Mouse (Mus musculus): Measurements from ENCODE around the gene Nsf.

The Nsf gene

DNA sequence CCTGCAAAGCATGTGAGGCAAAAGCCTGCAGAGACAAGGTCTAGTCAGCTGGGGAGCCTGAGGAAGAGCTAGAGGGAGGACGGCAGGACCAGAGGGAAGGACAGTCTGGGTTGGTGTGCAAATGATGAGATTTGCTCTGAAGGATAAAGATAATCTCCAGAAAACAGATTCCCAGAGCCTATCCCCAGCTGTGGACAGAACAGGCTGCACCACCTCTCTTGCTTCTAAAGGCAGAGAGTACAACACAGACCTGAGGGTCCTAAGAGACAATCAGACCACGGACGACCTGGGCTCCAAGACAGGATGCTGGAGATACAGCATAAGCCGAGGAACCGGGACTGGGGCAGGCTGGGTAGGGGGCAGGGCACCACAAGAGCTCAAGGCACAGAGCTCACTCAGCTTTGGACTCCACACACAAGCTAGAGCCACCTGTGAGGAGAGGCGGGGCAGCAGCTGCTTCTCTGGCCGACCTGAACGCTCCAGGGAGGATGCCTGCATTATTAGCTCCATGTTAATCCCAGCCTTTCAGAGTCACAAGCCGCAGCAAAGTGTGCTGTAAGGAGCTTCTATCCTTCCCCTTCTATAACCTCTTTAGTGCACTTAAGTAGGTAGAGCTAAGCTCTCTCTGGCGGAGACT is 100.5 kb downstream of the Nsf start:
- in situ Hi-C loops (cut with MboI, MseI), result no loop called here

DNA sequence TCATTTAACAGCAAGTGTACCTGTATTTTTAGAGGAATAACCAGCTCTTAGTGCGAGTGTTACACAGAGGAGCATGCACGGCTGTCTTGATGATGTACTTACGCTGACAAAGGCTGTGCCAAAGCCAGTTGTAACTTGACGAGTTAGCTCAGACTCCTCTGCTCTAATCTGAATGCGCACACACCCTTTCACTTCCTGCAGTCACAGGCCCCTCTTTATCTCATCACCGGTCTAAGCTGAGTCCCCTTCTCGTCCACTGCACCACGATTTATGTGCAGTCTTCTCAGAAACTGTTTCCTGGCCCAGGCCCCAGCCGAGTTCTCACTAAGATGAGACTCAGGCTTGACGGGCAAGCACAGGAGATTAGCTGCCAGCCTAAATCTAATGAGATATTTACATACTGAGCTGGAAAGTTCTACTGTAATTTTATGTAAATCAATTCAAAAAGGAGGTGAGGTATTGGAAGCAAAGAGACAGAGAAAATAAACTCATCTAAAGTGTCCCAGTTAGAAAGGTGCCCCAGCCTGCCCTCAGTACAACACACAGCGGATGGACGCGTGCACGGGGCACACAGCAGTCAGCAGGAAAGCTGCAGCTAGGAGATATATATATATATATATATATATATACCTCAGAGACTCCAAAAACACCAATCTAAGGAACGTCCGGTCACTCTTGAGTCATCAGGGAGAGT is 101.1 kb downstream of the Nsf start:
- in situ Hi-C loops (cut with MboI, MseI), result no loop called here

DNA sequence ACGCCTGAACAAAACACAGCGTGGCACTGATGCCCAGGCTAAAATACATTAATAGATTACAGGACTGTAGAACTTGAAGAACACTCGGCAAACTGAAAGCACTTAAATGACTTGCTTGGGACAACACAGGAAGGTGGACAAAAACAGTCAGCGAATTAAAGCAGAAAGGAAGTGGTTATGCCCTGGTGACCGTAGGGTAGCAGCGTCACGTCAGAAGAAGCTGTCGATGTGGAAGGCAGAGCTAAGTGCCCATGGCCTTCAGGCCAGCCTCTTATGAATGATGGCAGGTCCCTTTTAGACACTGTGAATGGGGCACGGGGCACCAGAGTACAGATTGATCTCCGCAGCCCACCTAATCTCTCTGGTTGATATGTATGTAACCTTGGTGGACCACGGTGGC is 105.6 kb downstream of the Nsf start:
- in situ Hi-C loops (cut with MboI, MseI), result no loop called here

DNA sequence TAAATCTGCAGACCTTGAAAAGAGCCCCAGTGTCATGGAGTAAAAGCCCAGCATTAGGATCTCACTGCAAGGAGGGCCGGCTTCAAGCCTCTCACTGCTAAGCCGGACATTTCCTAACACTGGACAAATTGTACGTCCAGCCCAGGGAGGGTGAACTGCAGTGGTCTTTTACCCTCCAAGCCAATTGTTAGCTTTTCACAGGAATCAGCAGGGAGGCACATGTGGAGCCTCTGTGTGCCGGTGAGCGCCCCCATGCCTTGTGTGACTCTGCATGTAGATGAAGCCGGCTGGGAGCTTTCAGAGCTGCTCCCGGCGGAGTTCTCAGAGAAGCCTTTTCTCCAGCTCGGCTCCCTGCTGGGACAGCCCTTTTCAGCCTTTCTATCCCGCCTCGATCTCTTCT is 113.0 kb downstream of the Nsf start:
- in situ Hi-C loops (cut with MboI, MseI), result no loop called here

DNA sequence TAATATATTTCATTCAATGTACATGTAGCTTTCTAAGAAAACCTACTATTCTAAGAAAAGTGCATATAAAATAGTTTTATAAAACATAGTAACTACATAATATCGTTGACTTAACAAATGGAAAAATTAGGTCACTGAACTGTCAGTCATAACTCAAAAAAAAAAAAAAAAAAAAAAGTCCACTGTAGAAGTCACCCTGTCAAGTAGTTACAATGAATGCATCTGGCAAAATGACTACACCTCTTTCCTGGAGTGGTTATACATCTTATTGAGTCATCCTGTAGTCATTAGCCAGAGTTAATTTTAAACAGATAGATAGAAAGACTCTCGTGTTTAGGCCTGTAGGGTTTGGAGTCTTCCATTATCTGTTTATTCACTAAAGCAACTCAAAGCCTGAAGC is 114.9 kb downstream of the Nsf start:
- in situ Hi-C loops (cut with MboI, MseI), result no loop called here

DNA sequence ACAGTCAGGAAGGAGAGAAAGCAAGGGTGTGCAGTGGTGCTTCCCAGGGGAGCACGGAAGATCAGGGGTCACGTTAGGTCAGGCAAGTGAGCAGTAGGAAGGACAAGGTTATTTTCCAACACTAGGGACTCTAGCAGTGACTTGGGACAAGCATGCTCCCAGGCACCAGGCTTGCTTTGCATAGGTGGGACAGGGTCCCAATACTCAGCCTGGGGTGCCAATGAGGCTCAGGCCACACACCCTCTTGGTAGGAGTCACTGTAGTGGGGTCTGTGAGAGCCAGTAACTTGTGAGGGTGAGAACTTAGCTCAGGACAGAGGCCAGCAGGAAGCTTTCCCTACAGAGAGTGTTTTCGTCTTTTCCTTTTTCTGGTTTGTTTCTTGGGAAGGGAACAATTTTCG is 121.5 kb downstream of the Nsf start:
- in situ Hi-C loops (cut with MboI, MseI), result no loop called here

DNA sequence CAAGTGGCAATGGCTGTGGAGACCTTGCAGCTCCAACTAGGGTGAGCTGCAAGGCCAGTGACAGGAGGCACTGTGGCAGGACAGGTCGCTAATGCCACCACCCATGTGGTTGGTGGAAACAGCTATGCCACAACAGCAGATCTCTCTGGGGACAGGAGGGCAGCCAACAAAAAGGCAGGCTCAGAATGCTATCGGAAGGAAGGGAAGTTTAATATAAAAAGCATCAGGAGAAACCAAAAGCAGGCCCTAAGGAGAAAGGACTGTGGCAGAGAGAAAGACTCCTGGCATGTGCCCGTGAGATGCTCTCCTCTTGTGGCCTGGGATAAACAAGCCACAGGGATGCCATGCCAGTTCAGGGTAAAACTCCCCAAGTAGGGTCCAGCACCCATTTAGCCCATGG is 122.1 kb downstream of the Nsf start:
- in situ Hi-C loops (cut with MboI, MseI), result no loop called here

DNA sequence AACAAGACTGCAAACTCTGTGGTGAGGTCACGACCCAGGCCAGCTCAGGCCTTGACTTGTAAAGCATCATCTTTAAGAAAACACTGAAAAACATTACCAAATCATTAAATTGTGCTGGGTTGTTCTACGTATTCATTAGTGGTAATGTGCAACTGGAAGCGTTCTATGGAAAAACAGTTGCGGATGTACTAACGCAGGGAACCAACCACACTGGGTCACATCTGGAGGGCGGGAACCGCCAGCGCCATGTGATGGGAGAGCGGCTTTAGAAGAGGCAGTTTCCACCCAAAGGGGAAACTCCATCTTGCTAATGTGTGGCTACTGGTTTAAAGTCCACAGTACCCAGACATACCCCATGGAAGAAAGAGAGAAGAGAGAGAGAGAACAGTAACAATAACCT is 123.4 kb downstream of the Nsf start:
- in situ Hi-C loops (cut with MboI, MseI), result no loop called here

DNA sequence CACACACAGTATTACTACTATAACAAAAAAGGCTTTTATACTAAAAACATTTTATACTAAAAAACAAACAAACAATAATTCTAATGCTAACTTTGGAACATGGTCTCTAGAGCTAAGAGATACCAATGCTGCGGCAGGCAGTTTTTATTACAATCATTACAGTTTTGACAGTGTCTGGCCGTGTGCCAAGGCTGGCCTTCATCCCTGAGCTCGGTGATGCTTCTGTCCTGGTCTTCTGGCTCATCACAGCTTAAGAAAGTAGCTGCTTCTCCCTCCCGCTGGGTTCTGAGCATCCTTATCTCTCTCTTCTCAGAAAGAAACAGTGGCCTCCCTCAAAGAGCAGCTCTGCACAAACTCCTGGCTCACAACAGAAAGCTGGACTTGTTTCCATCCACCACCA is 123.9 kb downstream of the Nsf start:
- in situ Hi-C loops (cut with MboI, MseI), result no loop called here

DNA sequence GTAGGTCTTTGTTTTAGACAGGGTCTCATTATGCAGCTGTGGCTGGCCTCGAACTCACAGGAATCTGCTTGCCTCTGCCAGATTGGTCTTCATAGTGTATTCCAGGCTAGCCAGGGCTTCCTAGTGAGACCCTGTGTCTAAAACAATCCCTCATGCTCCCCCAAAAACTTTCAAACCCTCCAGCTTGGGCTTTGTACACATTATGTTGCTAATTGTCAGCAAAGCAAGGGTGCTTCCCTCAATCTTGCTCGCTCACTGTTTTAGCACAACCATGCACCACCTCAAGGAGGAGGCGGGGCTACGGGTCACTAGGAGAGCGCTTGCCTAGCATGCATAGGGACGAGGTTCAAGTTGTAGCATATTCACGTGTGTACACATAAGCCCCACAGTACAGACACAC is 125.0 kb downstream of the Nsf start:
- in situ Hi-C loops (cut with MboI, MseI), result no loop called here

DNA sequence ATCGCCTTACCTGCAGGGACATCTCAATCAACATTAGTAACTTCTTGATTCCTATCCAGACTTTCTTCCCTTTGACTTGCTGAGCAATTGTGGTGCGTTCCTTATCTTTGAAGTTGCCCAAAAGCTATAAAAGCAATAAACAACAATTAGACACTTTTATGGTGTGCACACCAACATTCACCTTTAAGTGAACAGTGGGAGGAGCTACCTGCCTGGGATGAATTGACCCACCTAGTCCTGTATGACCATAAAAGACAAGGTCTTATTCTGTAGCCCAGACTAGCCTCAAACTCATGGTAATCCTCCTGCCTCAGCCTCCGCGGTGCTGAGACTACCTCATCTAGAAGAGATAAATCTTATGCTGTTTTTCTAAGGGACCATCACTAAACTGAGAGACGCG is 126.7 kb downstream of the Nsf start:
- in situ Hi-C loops (cut with MboI, MseI), result no loop called here

DNA sequence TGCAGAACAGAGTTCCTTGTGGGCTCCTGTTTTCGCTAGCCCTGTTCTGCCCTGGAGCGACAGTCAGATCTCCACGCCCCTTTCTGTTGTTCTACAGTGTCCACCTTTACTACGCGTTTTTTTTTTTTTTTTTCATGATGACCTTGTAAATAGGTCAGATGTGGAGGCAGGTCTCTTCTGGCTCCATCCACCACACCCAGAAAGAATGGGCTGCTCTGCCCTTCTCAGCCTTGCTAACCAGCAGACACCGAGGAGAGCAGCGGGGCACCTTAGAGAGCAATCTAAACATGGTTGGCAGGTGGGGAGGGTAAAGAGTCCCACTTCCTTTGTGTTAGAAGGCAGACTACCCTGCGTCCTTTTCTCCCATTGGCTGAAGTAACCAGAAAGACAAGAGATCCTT is 137.1 kb downstream of the Nsf start:
- in situ Hi-C loops (cut with MboI, MseI), result loop anchor here in 1 of 2 experiments (25.0 kb wide), 1 partner anchor 1954 kb away; no protein-coding TSS in a partner anchor

DNA sequence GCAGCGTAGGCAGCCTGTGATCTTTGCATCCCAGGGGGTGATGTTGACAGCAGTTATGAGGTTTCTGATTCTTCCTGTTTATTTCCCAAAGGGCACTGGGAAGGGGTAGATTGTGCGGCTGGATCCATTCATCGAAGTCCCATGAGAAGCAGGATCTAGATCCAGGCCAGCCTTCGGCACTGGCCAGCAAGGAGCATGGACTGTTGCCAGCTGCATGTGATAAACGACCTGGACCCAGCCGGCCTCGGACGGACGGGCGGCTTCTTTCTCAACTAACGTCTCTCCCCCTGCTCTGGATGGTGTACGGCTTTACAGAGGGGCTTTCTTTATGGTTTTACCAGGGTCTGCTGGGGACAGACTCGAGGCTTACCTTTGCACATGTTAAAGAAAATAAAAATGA is 137.9 kb downstream of the Nsf start:
- in situ Hi-C loops (cut with MboI, MseI), result loop anchor here in 1 of 2 experiments (25.0 kb wide), 1 partner anchor 1954 kb away; no protein-coding TSS in a partner anchor

DNA sequence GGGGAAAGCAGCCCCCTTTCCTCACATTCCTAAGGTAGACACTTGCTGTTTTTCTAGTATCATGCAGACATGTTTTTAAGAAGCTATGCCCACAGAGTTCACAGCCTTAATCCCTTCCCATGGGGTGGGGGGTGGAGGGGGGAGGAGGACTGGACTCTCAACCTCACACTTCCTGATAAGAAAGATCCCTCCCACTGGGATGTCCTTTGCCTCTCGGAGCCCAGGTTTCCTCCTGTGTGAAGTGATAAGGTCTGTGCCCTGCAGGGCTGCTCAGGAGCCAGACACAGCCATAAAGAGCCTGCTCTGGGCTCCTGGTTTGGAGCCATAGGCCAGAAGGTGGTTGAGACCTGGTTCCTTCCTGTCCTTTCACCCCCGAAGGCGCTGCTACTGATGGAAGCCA is 139.0 kb downstream of the Nsf start:
- in situ Hi-C loops (cut with MboI, MseI), result loop anchor here in 1 of 2 experiments (25.0 kb wide), 1 partner anchor 1953 kb away; no protein-coding TSS in a partner anchor

DNA sequence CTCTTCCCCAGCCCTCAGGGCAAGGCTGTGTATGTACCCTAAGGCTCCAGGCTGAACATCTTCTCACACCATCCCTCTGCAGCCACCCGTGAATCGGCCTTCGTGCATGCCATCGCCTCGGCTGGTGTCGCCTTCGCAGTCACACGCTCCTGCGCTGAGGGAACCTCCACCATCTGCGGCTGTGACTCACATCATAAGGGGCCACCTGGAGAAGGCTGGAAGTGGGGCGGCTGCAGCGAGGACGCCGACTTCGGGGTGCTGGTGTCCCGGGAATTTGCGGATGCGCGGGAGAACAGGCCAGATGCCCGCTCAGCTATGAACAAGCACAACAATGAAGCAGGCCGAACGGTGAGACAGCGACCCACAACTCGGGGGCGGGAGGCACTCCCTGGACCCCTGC is 142.6 kb downstream of the Nsf start:
- in situ Hi-C loops (cut with MboI, MseI), result loop anchor here in 1 of 2 experiments (25.0 kb wide), 1 partner anchor 1949 kb away; no protein-coding TSS in a partner anchor

DNA sequence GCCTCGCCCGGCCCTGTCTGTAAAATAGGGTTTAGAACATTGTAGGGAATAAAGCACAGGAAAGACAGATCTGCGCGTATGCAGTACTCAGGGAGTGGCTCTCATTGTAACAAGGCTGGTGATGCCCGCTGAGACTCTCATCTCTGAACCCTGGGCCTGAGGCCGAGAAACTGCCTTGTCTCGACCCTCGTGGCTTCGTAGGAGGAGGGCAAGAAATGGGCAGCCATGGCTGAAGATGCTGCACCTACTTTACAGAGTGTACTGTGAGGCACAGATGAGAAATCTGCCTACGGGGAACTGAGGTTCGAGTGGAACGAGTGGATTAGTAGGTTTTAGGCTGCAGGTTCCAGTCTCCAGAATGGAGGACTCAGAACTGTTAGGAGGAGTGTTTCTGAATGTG is 143.2 kb downstream of the Nsf start:
- in situ Hi-C loops (cut with MboI, MseI), result loop anchor here in 1 of 2 experiments (25.0 kb wide), 1 partner anchor 1948 kb away; no protein-coding TSS in a partner anchor

DNA sequence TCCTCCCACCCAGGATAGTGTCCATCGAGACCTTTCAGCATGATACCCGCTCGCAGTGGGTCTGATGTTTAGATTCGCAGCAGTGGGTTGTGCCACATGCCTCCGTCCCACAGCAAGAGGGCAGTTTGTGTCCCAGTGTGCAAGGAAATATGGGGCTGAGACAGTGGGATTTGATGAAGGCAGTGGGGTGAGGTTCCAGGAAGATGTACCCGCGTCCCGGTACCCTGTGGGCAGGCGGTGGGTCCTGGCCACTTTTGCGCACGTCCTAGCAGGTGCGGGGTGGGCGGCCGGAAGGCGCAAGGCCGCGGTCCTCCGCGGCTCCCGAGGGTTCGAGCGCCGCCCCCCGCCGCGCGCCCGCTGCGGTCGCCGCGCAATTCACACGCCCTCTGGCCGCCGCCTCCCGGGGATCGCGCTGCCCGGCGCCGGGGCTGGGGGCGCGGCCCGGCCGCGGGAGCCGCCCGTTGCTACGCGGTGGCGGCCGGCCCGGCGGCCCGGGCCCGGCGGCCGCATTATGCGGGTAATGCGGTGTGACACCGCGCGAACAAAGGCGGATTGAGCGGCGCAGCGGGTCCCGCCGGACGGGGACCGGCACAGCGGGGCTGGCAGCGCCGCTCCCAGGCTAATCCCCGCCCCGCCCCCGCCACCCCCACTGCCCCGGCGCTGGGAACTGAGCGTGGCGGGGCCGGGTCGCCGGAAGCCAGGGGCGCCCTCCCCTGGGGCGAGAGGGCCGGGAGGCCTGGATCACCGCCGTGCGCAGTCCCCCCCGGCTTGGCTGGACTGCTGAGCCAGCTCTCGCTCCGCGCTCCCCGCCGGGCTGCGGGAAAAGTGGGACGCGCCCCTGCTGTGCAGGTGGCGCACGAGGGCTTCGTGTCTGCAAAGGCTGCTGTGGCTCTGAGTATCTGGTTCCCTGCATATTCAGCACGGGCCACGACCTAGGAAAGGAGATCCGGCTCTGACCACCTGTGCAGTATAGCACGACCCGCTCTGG is 144.0 kb downstream of the Nsf start:
- in situ Hi-C loops (cut with MboI, MseI), result loop anchor here (10.0 to 25.0 kb wide), 2 partner anchors 735 to 1948 kb away; no protein-coding TSS in a partner anchor

DNA sequence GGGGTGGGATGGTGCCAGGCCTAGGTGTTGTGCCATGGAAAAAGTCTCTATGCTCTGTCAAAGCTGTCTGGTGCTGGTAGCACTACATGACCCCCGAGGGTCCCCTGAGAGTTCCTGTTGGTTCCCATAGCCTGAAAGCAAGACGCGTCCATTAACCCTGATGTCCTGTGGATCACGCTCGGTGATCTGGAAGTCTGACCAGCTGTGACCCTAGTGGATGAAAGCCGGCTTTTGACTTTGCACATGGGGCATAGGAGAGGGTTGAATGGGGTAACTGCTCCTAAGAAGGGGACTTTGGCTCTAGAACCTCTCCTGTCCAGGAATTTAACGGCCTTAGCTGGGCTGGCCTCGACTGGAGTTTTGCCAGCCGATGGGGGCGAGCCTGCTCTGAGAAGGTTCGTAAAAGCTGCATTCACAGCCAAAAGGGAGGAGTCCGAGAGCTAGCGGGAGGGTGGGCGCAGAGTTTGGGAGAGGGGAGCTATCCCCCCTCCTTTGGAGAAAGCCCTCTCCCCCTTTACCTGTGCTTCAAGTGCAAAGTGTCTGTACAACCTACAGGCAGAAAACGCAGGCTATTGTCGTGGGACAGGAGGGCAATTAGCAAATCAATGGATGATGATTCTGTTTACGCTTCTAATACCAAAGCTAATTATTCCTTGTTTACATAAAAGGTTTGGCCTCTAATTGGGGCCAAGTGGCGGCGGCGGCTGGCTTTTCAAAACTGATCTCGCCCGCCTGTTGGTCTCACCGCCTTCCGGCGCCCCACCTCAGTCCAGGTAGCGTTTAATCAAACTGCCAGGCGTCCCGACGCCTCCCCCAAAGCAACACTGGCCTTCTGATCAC is 144.9 kb downstream of the Nsf start:
- in situ Hi-C loops (cut with MboI, MseI), result loop anchor here (10.0 to 25.0 kb wide), 2 partner anchors 734 to 1947 kb away; no protein-coding TSS in a partner anchor

DNA sequence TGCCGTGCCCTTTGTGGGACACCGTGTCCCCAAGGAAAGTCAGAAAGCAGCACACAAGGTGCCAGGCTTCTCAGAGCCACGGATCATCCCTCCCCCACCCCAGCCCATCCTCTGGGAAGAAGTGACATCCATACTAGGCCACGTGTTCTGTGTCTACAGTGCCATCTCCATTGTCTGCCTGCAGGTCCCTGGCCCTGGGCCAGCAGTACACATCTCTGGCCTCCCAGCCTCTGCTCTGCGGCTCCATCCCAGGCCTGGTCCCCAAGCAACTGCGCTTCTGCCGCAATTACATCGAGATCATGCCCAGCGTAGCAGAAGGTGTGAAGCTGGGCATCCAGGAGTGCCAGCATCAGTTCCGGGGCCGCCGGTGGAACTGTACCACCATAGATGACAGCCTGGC is 145.9 kb downstream of the Nsf start:
- in situ Hi-C loops (cut with MboI, MseI), result loop anchor here (10.0 to 25.0 kb wide), 2 partner anchors 733 to 1946 kb away; no protein-coding TSS in a partner anchor

DNA sequence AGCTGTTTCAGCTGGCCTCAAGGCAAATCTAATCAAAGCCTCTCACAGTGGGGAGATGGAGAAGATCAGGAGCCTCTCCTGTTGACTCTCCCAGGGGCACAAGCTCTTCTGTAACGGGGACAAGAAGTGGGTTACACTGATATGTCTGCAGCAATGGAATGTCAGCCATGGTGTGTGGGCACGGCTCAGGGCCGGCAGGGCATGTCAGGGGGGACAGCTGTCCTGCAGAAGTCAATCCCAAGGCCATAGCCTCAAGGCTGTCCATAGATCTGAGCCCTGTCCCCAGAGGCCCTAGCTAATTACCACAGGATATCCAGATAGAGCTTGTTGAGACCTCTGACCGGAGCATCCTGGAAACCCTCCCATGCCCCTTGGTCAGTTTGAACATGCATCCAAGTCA is 149.1 kb downstream of the Nsf start:
- in situ Hi-C loops (cut with MboI, MseI), result loop anchor here (10.0 to 25.0 kb wide), 2 partner anchors 730 to 1943 kb away; no protein-coding TSS in a partner anchor

DNA sequence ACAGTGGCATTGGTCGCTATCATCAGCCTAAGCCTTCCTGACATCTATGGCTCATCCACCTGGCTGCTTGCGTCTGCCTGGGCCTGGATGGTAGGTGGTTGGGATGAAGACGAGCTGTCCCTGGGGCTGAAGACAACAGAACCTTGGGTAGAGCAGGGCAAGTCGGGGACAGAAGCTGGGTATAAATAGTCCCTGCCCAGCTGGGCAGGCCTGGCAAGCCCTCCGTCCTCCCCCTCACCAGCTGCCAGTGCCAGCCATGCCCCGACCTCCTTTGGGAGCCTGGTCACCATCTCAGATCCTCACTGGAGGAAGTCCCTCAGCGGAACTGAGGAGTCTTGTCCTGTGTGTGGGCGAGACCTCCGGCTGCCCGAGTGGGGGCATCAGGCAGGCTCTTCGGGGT is 149.7 kb downstream of the Nsf start:
- in situ Hi-C loops (cut with MboI, MseI), result loop anchor here (10.0 to 25.0 kb wide), 2 partner anchors 729 to 1942 kb away; no protein-coding TSS in a partner anchor

All from T-helper 17 cell (primary cell).